Mouse (Mus musculus) gastrocnemius, postnatal 14 days (tissue): ENCODE measurements around the gene Rlbp1. TPM values are rescaled to one million over a fixed set of nuclear protein-coding genes. Genes with fewer than 3 reads are reported as not detected.

Experiments used
- DNase-seq: peaks from one replicate; pipeline ENCODE4 v3.0.0; 2021; ENCODE audit warnings: mixed read lengths
- intact Hi-C: fragments of 180-260 bp; cut with DNase I; formaldehyde crosslinking; loops from one replicate; pipeline ENCODE4 v1.15.1; 2025; ENCODE audit warnings: low total_unique reads
- total RNA-seq, 2 experiments: library from RNA; stranded (reverse); gene quantifications; 2 replicates each; pipeline ENCODE4 v1.2.3; 2021

Gene Rlbp1
- total RNA-seq, 2 experiments from 2014 or later, result not detected

DNA sequence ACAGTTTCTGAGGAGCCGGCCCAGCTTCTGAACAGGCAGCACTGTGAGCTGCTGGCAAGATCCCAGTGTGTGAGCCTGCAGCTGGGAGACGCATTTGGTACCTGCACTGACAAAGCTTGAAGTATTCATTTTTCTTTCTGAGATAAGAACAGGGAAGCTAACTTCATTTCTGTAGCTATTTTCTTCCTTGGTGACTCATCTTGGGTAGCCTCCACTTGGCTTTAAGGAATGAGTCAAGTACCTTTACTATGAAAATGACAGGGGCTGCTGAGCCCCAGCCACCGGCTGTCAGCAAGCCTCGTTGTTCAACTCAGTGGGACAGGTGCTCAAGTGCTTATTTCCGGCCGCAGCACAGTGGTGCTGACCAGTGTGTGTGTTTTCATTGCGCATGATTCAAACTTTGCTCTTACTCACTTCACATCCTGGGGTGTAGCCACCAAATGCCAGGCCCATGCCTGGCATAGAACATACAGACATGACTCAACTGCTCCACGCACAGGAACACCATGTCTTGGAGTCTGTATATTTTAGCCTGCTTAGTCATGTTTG lies 50.4 kb downstream of the Rlbp1 start:
- DNase-seq, result no peak
- intact Hi-C loops, result no loop called here

DNA sequence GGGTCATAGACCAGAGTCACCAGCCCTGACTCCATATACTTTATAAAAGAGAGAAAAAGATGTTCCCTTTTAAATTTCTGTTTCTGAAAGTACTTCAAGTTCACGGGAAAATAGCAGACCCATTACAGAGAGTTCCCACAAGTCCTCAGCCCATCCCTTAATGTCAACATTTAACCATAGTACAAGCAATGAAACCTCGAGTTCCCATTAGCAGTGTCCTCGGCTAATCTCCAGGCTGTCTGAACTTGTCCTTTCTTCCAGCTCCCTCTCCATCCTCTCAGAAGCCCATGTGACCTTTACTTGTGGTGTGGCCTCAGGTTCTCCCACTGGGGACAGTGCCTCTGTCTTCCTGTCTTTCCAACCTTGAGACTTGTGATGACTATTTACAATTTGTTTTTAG lies 53.4 kb downstream of the Rlbp1 start:
- intact Hi-C loops, result loop anchor here (5.0 kb wide), 1 partner anchor 86 kb away; no protein-coding TSS in a partner anchor
- DNase-seq, result no peak

DNA sequence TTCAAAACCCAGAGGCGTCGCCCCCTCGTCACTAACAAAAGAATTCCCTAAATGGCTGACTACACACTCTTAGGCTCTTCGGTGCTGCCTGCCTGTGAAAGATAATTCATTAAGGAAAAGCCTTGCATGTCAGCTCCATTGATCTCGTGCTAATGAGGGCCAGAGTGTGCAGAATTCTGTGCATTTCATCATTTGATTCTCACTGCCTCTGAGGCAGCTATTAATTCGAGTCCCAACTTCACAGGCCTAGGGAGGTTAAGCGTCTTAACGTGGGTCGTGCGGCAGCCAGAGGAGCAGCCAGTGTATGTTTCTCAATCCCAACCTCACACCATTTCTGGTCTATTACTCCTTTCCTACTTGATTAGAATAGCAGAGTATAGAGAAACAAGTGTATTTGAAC lies 55.7 kb downstream of the Rlbp1 start:
- no peak for DNase-seq
- intact Hi-C loops, result loop anchor here (5.0 kb wide), 1 partner anchor 84 kb away; no protein-coding TSS in a partner anchor

DNA sequence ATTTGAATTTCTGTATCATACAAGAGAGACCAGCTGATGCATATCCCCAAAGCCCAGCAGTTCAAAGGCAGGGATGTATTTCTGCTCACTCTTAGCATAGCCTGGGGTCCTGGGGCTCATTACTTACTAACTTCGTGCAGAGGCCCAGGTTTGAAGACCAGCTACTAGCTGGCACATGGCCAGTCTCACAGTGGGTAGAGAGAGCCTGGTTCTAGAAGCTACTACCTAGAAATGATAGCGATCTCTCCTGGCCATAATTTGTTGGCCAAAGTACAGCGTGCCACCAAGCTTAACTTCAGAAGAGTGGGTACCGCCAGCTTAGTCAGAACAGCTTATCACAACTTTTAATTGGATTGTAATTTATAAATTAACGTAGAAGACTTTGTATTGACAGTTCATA lies 58.1 kb downstream of the Rlbp1 start:
- intact Hi-C loops, result no loop called here

More for the DNA sequence above, 58.1 kb downstream of the Rlbp1 start:
- no peak for DNase-seq

Other genes starting within 250 kb of the Rlbp1 start
- gene Mfge8, start 238.0 kb downstream of the Rlbp1 start, total RNA-seq, result 10 to 100 TPM; 67.9 to 70.7 TPM
- 10 to 100 TPM in 1 of 2 experiments, 1 to 10 TPM in 1; 8.7 to 11.7 TPM for gene Abhd2, start 113.8 kb downstream of the Rlbp1 start, total RNA-seq
- under 1 TPM; 0.66 to 0.86 TPM for gene Fanci, start 4.9 kb upstream of the Rlbp1 start, total RNA-seq
- gene Polg, start 79.3 kb upstream of the Rlbp1 start, total RNA-seq, result 10 to 100 TPM; 28.8 to 33.0 TPM
- gene Rhcg, start 230.6 kb upstream of the Rlbp1 start, total RNA-seq, result not detected